Mouse (Mus musculus): ENCODE measurements around the gene Hoxc10. TPM values are rescaled to one million over a fixed set of nuclear protein-coding genes. Genes with fewer than 3 reads are reported as not detected.
A peak's percentile ranks its signal among the peaks of the same experiment; 100 is the strongest.

The Hoxc10 gene
- polyA plus RNA-seq, 1 experiment from 2014 or later: 0.10 TPM

GRCm38 (mm10) chr15:103005308-103005707 lies 38.7 kb downstream of the Hoxc10 start:
- Histone ChIP-seq H3K4me2 (no peak overlapping the region), H3K27me3 (ENCODE audit: control insufficient read depth, insufficient read depth, low read length) (peaks cover 99% of the 10 kb centered on the region), H3K9me3 (replicated peaks; ENCODE audit: control insufficient read depth, low read length) (no peaks in the 10 kb centered on the region), H3K9ac (ENCODE audit: low read depth, low read length) (no peak overlapping the region), H3K27ac (ENCODE audit: low read depth, low read length) (no peak overlapping the region), H3K4me1 (ENCODE audit: control insufficient read depth, insufficient read depth, low read length) (peaks cover 10% of the 10 kb centered on the region; the same call in 1 of the 2 replicates), H3K36me3 (ENCODE audit: control insufficient read depth, insufficient read depth, low read length) (no peaks in the 10 kb centered on the region), H3K4me3 (ENCODE audit: low read depth, low read length) (no peak overlapping the region)
- WGBS (ENCODE audit: insufficient replicate concordance): 2% methylated on average over 17 of the region's 17 CpGs
- ATAC-seq (replicated peaks; ENCODE audit: insufficient number of reproducible peaks, low FRiP score, low TSS enrichment): no peak

DNA sequence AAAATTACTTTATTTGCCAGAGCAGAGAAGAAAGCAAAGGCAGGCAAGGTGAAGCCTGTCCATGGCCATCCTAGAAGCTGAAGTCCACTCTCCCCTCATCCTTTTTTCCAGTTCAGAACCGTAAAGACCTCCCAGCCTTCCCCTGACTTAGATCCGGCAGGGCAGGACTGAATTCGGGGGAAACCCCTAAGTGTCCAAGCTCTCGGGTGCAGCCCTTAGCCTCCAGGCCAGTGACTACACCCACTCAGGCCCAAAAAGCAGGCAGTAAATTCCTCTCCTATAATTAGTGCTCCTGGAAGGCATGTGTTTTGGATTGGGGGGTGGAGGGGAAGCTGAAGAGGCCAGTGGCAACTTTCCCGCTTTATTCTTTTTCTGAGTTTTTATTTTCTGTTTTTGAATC lies 39.2 kb downstream of the Hoxc10 start:
- Histone ChIP-seq H3K9me3 (replicated peaks; ENCODE audit: control insufficient read depth, low read length) (no peaks in the 10 kb centered on the region), H3K4me3 (ENCODE audit: low read depth, low read length) (no peak overlapping the region), H3K27me3 (ENCODE audit: control insufficient read depth, insufficient read depth, low read length) (peaks cover 99% of the 10 kb centered on the region), H3K27ac (ENCODE audit: low read depth, low read length) (no peak overlapping the region), H3K4me1 (ENCODE audit: control insufficient read depth, insufficient read depth, low read length) (peaks cover 7% of the 10 kb centered on the region; the same call in 1 of the 2 replicates), H3K9ac (ENCODE audit: low read depth, low read length) (no peak overlapping the region), H3K36me3 (ENCODE audit: control insufficient read depth, insufficient read depth, low read length) (no peaks in the 10 kb centered on the region), H3K4me2 (no peak overlapping the region)
- no peak for ATAC-seq (replicated peaks; ENCODE audit: insufficient number of reproducible peaks, low FRiP score, low TSS enrichment)
- 6% methylated on average over 5 of the region's 5 CpGs for WGBS (ENCODE audit: insufficient replicate concordance)

DNA sequence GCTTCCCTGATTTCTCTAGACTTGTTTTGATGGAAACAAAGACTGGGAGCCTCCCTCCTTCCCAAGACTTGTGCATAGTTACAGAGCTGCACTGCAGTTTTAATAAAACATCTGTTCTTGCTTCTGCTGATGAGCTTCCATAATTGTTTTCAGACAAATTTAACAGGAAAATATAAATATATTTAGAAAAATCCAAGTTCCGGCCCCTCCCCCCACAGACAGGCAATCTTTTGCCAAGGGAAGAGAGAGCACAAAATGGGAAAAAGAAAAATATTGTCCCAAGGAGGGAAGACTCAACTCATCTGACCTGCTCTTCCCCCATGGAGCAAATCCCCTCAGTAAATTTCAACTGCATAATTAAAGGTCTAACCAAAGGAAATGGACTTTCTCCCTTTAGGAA lies 39.7 kb downstream of the Hoxc10 start:
- Histone ChIP-seq H3K36me3 (ENCODE audit: control insufficient read depth, insufficient read depth, low read length) (no peaks in the 10 kb centered on the region), H3K27ac (ENCODE audit: low read depth, low read length) (no peak overlapping the region), H3K9me3 (replicated peaks; ENCODE audit: control insufficient read depth, low read length) (no peaks in the 10 kb centered on the region), H3K27me3 (ENCODE audit: control insufficient read depth, insufficient read depth, low read length) (peaks cover 99% of the 10 kb centered on the region), H3K4me3 (ENCODE audit: low read depth, low read length) (no peak overlapping the region), H3K9ac (ENCODE audit: low read depth, low read length) (no peak overlapping the region), H3K4me2 (no peak overlapping the region), H3K4me1 (ENCODE audit: control insufficient read depth, insufficient read depth, low read length) (peaks cover 2% of the 10 kb centered on the region; the same call in 1 of the 2 replicates)
- 3% methylated on average over 1 of the region's 1 CpGs for WGBS (ENCODE audit: insufficient replicate concordance)
- no peak for ATAC-seq (replicated peaks; ENCODE audit: insufficient number of reproducible peaks, low FRiP score, low TSS enrichment)

DNA sequence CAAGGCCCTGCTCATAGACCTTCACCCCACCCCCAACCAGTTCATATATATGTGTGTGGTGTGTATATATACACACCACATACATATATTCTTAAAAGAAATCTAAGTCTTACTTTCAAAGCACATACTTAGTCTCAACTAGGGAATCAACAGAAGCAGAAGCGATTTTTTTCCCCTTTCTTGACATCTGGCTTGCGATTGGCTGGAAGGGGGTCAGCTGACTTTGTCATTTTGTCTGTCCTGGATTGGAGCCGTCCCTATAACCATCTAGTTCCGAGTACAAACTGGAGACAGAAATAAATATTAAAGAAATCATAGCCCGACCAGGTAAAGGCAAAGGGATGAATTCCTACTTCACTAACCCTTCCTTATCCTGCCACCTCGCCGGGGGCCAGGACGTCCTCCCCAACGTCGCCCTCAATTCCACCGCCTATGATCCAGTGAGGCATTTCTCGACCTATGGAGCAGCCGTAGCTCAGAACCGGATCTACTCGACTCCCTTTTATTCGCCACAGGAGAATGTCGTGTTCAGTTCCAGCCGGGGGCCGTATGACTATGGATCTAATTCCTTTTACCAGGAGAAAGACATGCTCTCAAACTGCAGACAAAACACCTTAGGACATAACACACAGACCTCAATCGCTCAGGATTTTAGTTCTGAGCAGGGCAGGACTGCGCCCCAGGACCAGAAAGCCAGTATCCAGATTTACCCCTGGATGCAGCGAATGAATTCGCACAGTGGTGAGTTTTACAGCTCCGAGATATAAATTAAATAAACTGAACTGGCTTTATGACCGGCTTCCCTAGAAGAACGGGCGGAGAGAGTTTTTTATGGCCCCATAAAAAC lies 42.9 kb downstream of the Hoxc10 start:
- Histone ChIP-seq H3K9ac (ENCODE audit: low read depth, low read length) (no peak overlapping the region), H3K9me3 (replicated peaks; ENCODE audit: control insufficient read depth, low read length) (no peaks in the 10 kb centered on the region), H3K36me3 (ENCODE audit: control insufficient read depth, insufficient read depth, low read length) (no peaks in the 10 kb centered on the region), H3K4me1 (ENCODE audit: control insufficient read depth, insufficient read depth, low read length) (no peaks in the 10 kb centered on the region), H3K27me3 (ENCODE audit: control insufficient read depth, insufficient read depth, low read length) (peaks cover 98% of the 10 kb centered on the region), H3K27ac (ENCODE audit: low read depth, low read length) (no peak overlapping the region), H3K4me2 (no peak overlapping the region), H3K4me3 (ENCODE audit: low read depth, low read length) (no peak overlapping the region)
- under 1% methylated on average over 27 of the region's 27 CpGs for WGBS (ENCODE audit: insufficient replicate concordance)
- no peak for ATAC-seq (replicated peaks; ENCODE audit: insufficient number of reproducible peaks, low FRiP score, low TSS enrichment)

- Histone ChIP-seq H3K9ac (ENCODE audit: low read depth, low read length) (no peak overlapping the region), H3K9me3 (replicated peaks; ENCODE audit: control insufficient read depth, low read length) (no peaks in the 10 kb centered on the region), H3K27ac (ENCODE audit: low read depth, low read length) (no peak overlapping the region), H3K36me3 (ENCODE audit: control insufficient read depth, insufficient read depth, low read length) (no peaks in the 10 kb centered on the region), H3K4me3 (ENCODE audit: low read depth, low read length) (no peak overlapping the region), H3K4me2 (peak overlapping the region; percentile 11; the same call in 1 of the 2 replicates), H3K27me3 (ENCODE audit: control insufficient read depth, insufficient read depth, low read length) (peaks cover 98% of the 10 kb centered on the region), H3K4me1 (ENCODE audit: control insufficient read depth, insufficient read depth, low read length) (0 out of 2 replicates have a peak, but pooled peaks cover 3% of the 10 kb centered on the region)
- ATAC-seq (replicated peaks; ENCODE audit: insufficient number of reproducible peaks, low FRiP score, low TSS enrichment): no peak
- under 1% methylated on average over 31 of the region's 31 CpGs for WGBS (ENCODE audit: insufficient replicate concordance)
Measured at GRCm38 (mm10) chr15:103010112-103010846, 43.7 kb downstream of the Hoxc10 start.

GRCm38 (mm10) chr15:103010847-103011555 lies 44.4 kb downstream of the Hoxc10 start:
- Histone ChIP-seq H3K27ac (ENCODE audit: low read depth, low read length) (no peak overlapping the region), H3K4me2 (peak overlapping the region; percentile 11; the same call in 1 of the 2 replicates), H3K36me3 (ENCODE audit: control insufficient read depth, insufficient read depth, low read length) (no peaks in the 10 kb centered on the region), H3K9me3 (replicated peaks; ENCODE audit: control insufficient read depth, low read length) (no peaks in the 10 kb centered on the region), H3K4me3 (ENCODE audit: low read depth, low read length) (no peak overlapping the region), H3K4me1 (ENCODE audit: control insufficient read depth, insufficient read depth, low read length) (0 out of 2 replicates have a peak, but pooled peaks cover 3% of the 10 kb centered on the region), H3K9ac (ENCODE audit: low read depth, low read length) (no peak overlapping the region), H3K27me3 (ENCODE audit: control insufficient read depth, insufficient read depth, low read length) (peaks cover 98% of the 10 kb centered on the region)
- no peak for ATAC-seq (replicated peaks; ENCODE audit: insufficient number of reproducible peaks, low FRiP score, low TSS enrichment)
- 1% methylated on average over 28 of the region's 28 CpGs for WGBS (ENCODE audit: insufficient replicate concordance)

DNA sequence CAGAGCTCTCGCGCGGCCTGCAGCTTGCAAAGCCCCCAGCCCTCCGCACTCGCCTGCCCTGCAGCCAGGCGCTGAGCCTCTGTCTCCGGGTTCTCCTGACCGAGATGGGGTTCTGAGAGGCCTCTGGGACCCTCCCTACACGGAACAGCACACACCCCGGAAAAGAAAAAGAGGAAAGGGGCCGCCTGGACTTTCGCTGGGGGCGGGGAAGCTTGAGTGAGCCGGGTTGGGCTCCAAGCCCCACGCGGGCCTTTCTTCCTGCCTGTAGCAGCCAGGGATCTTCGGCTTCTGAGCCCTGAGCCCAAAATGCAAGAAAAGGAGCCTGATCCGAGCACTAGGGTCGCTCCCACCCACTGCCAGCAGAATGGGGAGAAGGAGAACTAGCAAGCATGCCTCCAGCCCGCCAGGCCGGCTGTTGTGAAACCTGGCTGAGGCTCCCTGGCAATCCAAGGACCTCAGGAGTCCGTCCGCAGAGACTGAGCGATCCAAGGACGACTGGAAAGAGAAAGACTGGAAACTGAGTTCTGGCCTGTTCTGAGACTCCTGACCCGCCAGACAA lies 45.4 kb downstream of the Hoxc10 start:
- Histone ChIP-seq H3K9ac (ENCODE audit: low read depth, low read length) (no peak overlapping the region), H3K27ac (ENCODE audit: low read depth, low read length) (no peak overlapping the region), H3K9me3 (replicated peaks; ENCODE audit: control insufficient read depth, low read length) (no peaks in the 10 kb centered on the region), H3K4me3 (ENCODE audit: low read depth, low read length) (no peak overlapping the region), H3K4me1 (ENCODE audit: control insufficient read depth, insufficient read depth, low read length) (0 out of 2 replicates have a peak, but pooled peaks cover 3% of the 10 kb centered on the region), H3K27me3 (ENCODE audit: control insufficient read depth, insufficient read depth, low read length) (peaks cover 98% of the 10 kb centered on the region), H3K4me2 (peak overlapping the region; percentile 37; the same call in 1 of the 2 replicates), H3K36me3 (ENCODE audit: control insufficient read depth, insufficient read depth, low read length) (no peaks in the 10 kb centered on the region)
- ATAC-seq (replicated peaks; ENCODE audit: insufficient number of reproducible peaks, low FRiP score, low TSS enrichment): no peak
- WGBS (ENCODE audit: insufficient replicate concordance): under 1% methylated on average over 26 of the region's 26 CpGs

Data from heart, embryonic 11.5 days (tissue).